Mouse (Mus musculus) myocyte (in vitro differentiated cells): ENCODE results near the gene Arsj.

Experiments used
- CEBPB ChIP-seq: IDR thresholded peaks from 2 replicates; pipeline ENCODE4 v1.6.1; 2011; ENCODE audit warnings: mild to moderate bottlenecking, moderate library complexity; ENCODE audit not compliant: poor library complexity, insufficient read depth, severe bottlenecking
- MAX ChIP-seq: IDR thresholded peaks from one replicate; pipeline ENCODE4 v1.6.1; 2011; ENCODE audit warnings: low read depth, mild to moderate bottlenecking, control low read depth
- MYOD1 ChIP-seq, 3 experiments: IDR thresholded peaks; one replicate each; pipeline ENCODE4 v1.6.1; 2011; ENCODE audit warnings: control low read depth in 2 of 3, low read depth in 2 of 3, mild to moderate bottlenecking in 2 of 3, moderate library complexity in 1 of 3; ENCODE audit not compliant: insufficient read length in 2 of 3, control insufficient read depth in 1 of 3
- MYOG ChIP-seq, 3 experiments: IDR thresholded peaks; one replicate each; pipeline ENCODE4 v1.6.1; 2011; ENCODE audit warnings: control low read depth in 2 of 3, low read depth in 2 of 3, mild to moderate bottlenecking in 2 of 3; ENCODE audit not compliant: insufficient read length in 2 of 3, control insufficient read depth in 1 of 3, insufficient read depth in 1 of 3
- POLR2A ChIP-seq: IDR thresholded peaks from one replicate; pipeline ENCODE4 v1.6.1; 2011; ENCODE audit warnings: low read depth, mild to moderate bottlenecking, control low read depth, moderate library complexity; ENCODE audit not compliant: insufficient read length
- POLR2AphosphoS2 ChIP-seq: IDR thresholded peaks from one replicate; pipeline ENCODE4 v1.6.1; 2011; ENCODE audit warnings: low read depth, control low read depth; ENCODE audit not compliant: insufficient read length
- TCF12 ChIP-seq: IDR thresholded peaks from one replicate; pipeline ENCODE4 v1.6.1; 2011; ENCODE audit warnings: mild to moderate bottlenecking, control low read depth; ENCODE audit not compliant: poor library complexity, insufficient read depth, severe bottlenecking
- USF1 ChIP-seq: IDR thresholded peaks from one replicate; pipeline ENCODE4 v1.6.1; 2011; ENCODE audit warnings: low read depth, mild to moderate bottlenecking, control low read depth, moderate library complexity

- no peak for TF ChIP-seq MAX
- TF ChIP-seq USF1, result no peak
- no peak for TF ChIP-seq POLR2AphosphoS2
- no peak for TF ChIP-seq MYOD1 (IDR thresholded peaks at IDR 0.05; ENCODE audit: control insufficient read depth in 1 of 3, insufficient read length in 2 of 3, low read depth in 2 of 3)
- TF ChIP-seq TCF12, result no peak
- no peak for TF ChIP-seq POLR2A
- TF ChIP-seq MYOG (IDR thresholded peaks at IDR 0.05; ENCODE audit: control insufficient read depth in 1 of 3, insufficient read depth in 1 of 3, insufficient read length in 2 of 3, low read depth in 2 of 3), result no peak
- TF ChIP-seq CEBPB, result no peak
Observed at GRCm38 (mm10) chr3:126324872-126325498, 38.5 kb upstream of the Arsj start.
